Comparison of ENCODE assay signal across 8 mouse cellular contexts in genomic region chr19:23135349-23136201, GRCm38 (mm10). TPM values are rescaled to one million over a fixed set of nuclear protein-coding genes. Genes with fewer than 3 reads are reported as not detected.
A peak's percentile ranks its signal among the peaks of the same experiment; 100 is the strongest.
DNase-seq lines count a peak whose midpoint lies in the region; ATAC-seq and TF ChIP-seq lines count a peak whose summit lies in the region.

No protein-coding gene starts in this region.

- H3K27ac ChIP-seq in hindbrain, embryonic 10.5 days, result peak overlapping the region; percentile 79
- H3K27ac ChIP-seq in lung, postnatal 0 days (ENCODE audit: low read length), result peak overlapping the region; percentile 100

- H3K9ac ChIP-seq in lung, postnatal 0 days (replicated peaks; ENCODE audit: low read depth), result peak overlapping the region; percentile 58

- H3K36me3 ChIP-seq in hindbrain, embryonic 10.5 days, result no peaks in the 10 kb centered on the region
- no peaks in the 10 kb centered on the region for H3K36me3 ChIP-seq in lung, postnatal 0 days (ENCODE audit: insufficient read depth, low read length)

- peak; percentile 25 for TF ChIP-seq CTCF in lung, postnatal 0 days (IDR thresholded peaks at IDR 0.05)

- H3K9me3 ChIP-seq in hindbrain, embryonic 10.5 days, result no peaks in the 10 kb centered on the region
- no peaks in the 10 kb centered on the region for H3K9me3 ChIP-seq in lung, postnatal 0 days (ENCODE audit: low read length)

- H3K4me1 ChIP-seq in hindbrain, embryonic 10.5 days (replicated peaks), result peaks cover 39% of the 10 kb centered on the region
- H3K4me1 ChIP-seq in lung, postnatal 0 days (ENCODE audit: insufficient read depth, low read depth, low read length), result peaks cover 11% of the 10 kb centered on the region; the same call in 1 of the 2 replicates

- H3K4me3 ChIP-seq in hindbrain, embryonic 10.5 days, result peak overlapping the region; percentile 58
- H3K4me3 ChIP-seq in lung, postnatal 0 days (ENCODE audit: low read depth, low read length), result peak overlapping the region; percentile 29

- ATAC-seq in lung, postnatal 0 days, result peak; percentile 61

- peak overlapping the region; percentile 74 for H3K4me2 ChIP-seq in lung, postnatal 0 days (replicated peaks; ENCODE audit: low read depth, low read length)

- peaks cover 82% of the 10 kb centered on the region for H3K27me3 ChIP-seq in hindbrain, embryonic 10.5 days (ENCODE audit: insufficient read depth, poor library complexity, severe bottlenecking)
- H3K27me3 ChIP-seq in lung, postnatal 0 days (replicated peaks; ENCODE audit: insufficient read depth, low read length), result no peaks in the 10 kb centered on the region

- peak; percentile 84 for DNase-seq in MN1 (ENCODE audit: low spot score)
- DNase-seq in cerebellum, adult 9-10 months, result peak; percentile 95
- DNase-seq in frontal cortex, adult 2 months (ENCODE audit: extremely low spot score in 1 of 2, low spot score in 1 of 2), result peak; percentile 90 to 91
- peak; percentile 43 for DNase-seq in hindbrain, embryonic 10.5 days (ENCODE audit: low spot score)
- peak; percentile 89 to 93 for DNase-seq in layer of hippocampus, postnatal 14 days (ENCODE audit: low spot score in 2 of 2)
- peak; percentile 98 for DNase-seq in lung, postnatal 0 days (ENCODE audit: low spot score)
- peak; percentile 84 for DNase-seq in ovary, adult 18-20 months (ENCODE audit: low spot score)
- DNase-seq in thymus, postnatal 0 days (ENCODE audit: low spot score), result peak; percentile 29

- under 1% methylated on average over 55 of the region's 55 CpGs for WGBS in hindbrain, embryonic 10.5 days
- WGBS in lung, postnatal 0 days, result 2% methylated on average over 54 of the region's 55 CpGs

- TF ChIP-seq EP300 in lung, postnatal 0 days (IDR thresholded peaks at IDR 0.05), result peak; percentile 97

RNA-seq across cellular contexts. Expression of gene Klf9, which starts 5.5 kb away (rescaled TPM):
- polyA plus RNA-seq in frontal cortex, adult 2 months (2012; rRNA removed), result 87.8 and 94.2 TPM in 2 replicates
- polyA plus RNA-seq in hindbrain, embryonic 10.5 days (2016; fragmentation: Nextera tagmentation; extraction: Ambion mirVana), result 1.1 and 1.2 TPM in 2 replicates
- 100 to 1,000 TPM; 185 to 203 TPM for total RNA-seq in layer of hippocampus, postnatal 14 days (2021)
- 28.8 and 46.2 TPM in 2 replicates for polyA plus RNA-seq in lung, postnatal 0 days (2015; fragmentation: Nextera tagmentation; extraction: Ambion mirVana)
- 2.7 and 2.8 TPM in 2 replicates for polyA plus RNA-seq in thymus, postnatal 0 days (2015; fragmentation: Nextera tagmentation; extraction: Ambion mirVana)

Comparison
In these comparisons a context has a peak if more than half of its experiments do, and no peak if none do; other contexts are left out.
1. Peak in every context shown above with its lines: DNase-seq, ATAC-seq, H3K4me3 ChIP-seq and H3K27ac ChIP-seq.
2. DNase-seq: peak in every context shown above with its lines; median percentile 98 in lung, postnatal 0 days; 95 in cerebellum, adult 9-10 months; 91 in layer of hippocampus, postnatal 14 days; 90 in frontal cortex, adult 2 months; 84 in MN1; 84 in ovary, adult 18-20 months; 43 in hindbrain, embryonic 10.5 days; 29 in thymus, postnatal 0 days.